Mouse (Mus musculus) bone marrow, adult 2 months (tissue): Measurements from ENCODE around the gene Trpm8. TPM values are rescaled to one million over a fixed set of nuclear protein-coding genes. Genes with fewer than 3 reads are reported as not detected.

Experiments used
- H3K27ac ChIP-seq: fragments of 200-500 bp; 2 replicates; pipeline ENCODE4 v1.5.1; 2012; ENCODE audit warnings: low read depth, mild to moderate bottlenecking, control low read depth, inconsistent platforms, low read length; ENCODE audit not compliant: control insufficient read depth, poor library complexity, insufficient read depth
- H3K4me1 ChIP-seq: fragments of 200-500 bp; 2 replicates; pipeline ENCODE4 v1.6.1; 2011; ENCODE audit warnings: low read length; ENCODE audit not compliant: control insufficient read depth, insufficient read depth
- H3K4me3 ChIP-seq: fragments of 200-500 bp; replicated peaks from 2 replicates; pipeline ENCODE3; 2011; ENCODE audit warnings: mild to moderate bottlenecking, low read depth, low read length, control low read depth; ENCODE audit not compliant: control insufficient read depth
- CTCF ChIP-seq: fragments of 200-500 bp; IDR thresholded peaks from 2 replicates; pipeline ENCODE4 v1.5.1; 2011; ENCODE audit warnings: low read length, control low read depth; ENCODE audit not compliant: control insufficient read depth, insufficient read depth
- POLR2A ChIP-seq: fragments of 200-500 bp; IDR thresholded peaks from 2 replicates; pipeline ENCODE4 v1.6.1; 2011; ENCODE audit warnings: low read depth, mild to moderate bottlenecking, control low read depth, low read length, borderline replicate concordance; ENCODE audit not compliant: control insufficient read depth
- WGBS: fragments of 180-500 bp; shearing (Covaris S2); methylation state at CpG from one replicate; pipeline ENCODE4 v1.1.7; 2018; 5-methylcytosine and 5-hydroxymethylcytosine counted together
- polyA plus RNA-seq: library from polyadenylated mRNA; stranded (reverse); fragments of >200 nt; gene quantifications from 2 replicates; pipeline ENCODE4 v1.2.4, GENCODE M21; 2011; ENCODE audit warnings: low replicate concordance; ENCODE audit not compliant: missing spikeins, insufficient read depth, insufficient read length

The Trpm8 gene
- polyA plus RNA-seq, 1 experiment: not detected

- 61% methylated on average over 4 of the region's 4 CpGs for whole genome bisulfite sequencing
- Histone ChIP-seq H3K4me1 (no peaks in the 10 kb centered on the region), H3K27ac (no peak overlapping the region), H3K4me3 (no peak overlapping the region)
- TF ChIP-seq CTCF (no peak), POLR2A (no peak)
These were observed 36.9 kb upstream of the Trpm8 start for GRCm38 (mm10) chr1:88240579-88240978.

- 0 out of 2 replicates have a peak, but pooled peaks cover 1% of the 10 kb centered on the region for H3K4me1 ChIP-seq
- 62% methylated on average over 5 of the region's 5 CpGs for WGBS
- no peak overlapping the region for H3K4me3 ChIP-seq
- H3K27ac ChIP-seq: no peak overlapping the region
- no peak for TF ChIP-seq POLR2A
- TF ChIP-seq CTCF: no peak
These were observed 33.6 kb upstream of the Trpm8 start for GRCm38 (mm10) chr1:88243861-88244260.

GRCm38 (mm10) chr1:88245881-88246280, 31.6 kb upstream of the Trpm8 start:
- TF ChIP-seq POLR2A: no peak
- no peak for TF ChIP-seq CTCF
- Histone ChIP-seq H3K4me1 (0 out of 2 replicates have a peak, but pooled peaks cover 1% of the 10 kb centered on the region), H3K4me3 (no peak overlapping the region), H3K27ac (no peak overlapping the region)
- WGBS: 74% methylated on average over 6 of the region's 6 CpGs

GRCm38 (mm10) chr1:88246386-88246785, 31.1 kb upstream of the Trpm8 start:
- Histone ChIP-seq H3K4me1 (0 out of 2 replicates have a peak, but pooled peaks cover 1% of the 10 kb centered on the region), H3K27ac (no peak overlapping the region), H3K4me3 (no peak overlapping the region)
- TF ChIP-seq POLR2A: no peak
- TF ChIP-seq CTCF: no peak
- WGBS: 45% methylated on average over 6 of the region's 6 CpGs

GRCm38 (mm10) chr1:88247660-88248059, 29.8 kb upstream of the Trpm8 start:
- Histone ChIP-seq H3K27ac (no peak overlapping the region), H3K4me3 (no peak overlapping the region), H3K4me1 (0 out of 2 replicates have a peak, but pooled peaks cover 1% of the 10 kb centered on the region)
- TF ChIP-seq POLR2A: no peak
- no peak for TF ChIP-seq CTCF
- 51% methylated on average over 2 of the region's 2 CpGs for WGBS

- no peak for TF ChIP-seq CTCF
- TF ChIP-seq POLR2A: no peak
- H3K4me3 ChIP-seq: no peak overlapping the region
- 46% methylated on average over 4 of the region's 4 CpGs for WGBS
- peaks cover 1% of the 10 kb centered on the region; the same call in 1 of the 2 replicates for H3K4me1 ChIP-seq
- H3K27ac ChIP-seq: no peak overlapping the region
These were observed 28.8 kb upstream of the Trpm8 start for GRCm38 (mm10) chr1:88248658-88249057.

GRCm38 (mm10) chr1:88249596-88249995, 27.9 kb upstream of the Trpm8 start:
- Histone ChIP-seq H3K4me3 (no peak overlapping the region), H3K4me1 (peaks cover 1% of the 10 kb centered on the region; the same call in 1 of the 2 replicates), H3K27ac (no peak overlapping the region)
- WGBS: 74% methylated on average over 7 of the region's 7 CpGs
- TF ChIP-seq POLR2A: no peak
- no peak for TF ChIP-seq CTCF

- Histone ChIP-seq H3K4me1 (peaks cover 1% of the 10 kb centered on the region; the same call in 1 of the 2 replicates), H3K4me3 (no peak overlapping the region), H3K27ac (no peak overlapping the region)
- no peak for TF ChIP-seq POLR2A
- no peak for TF ChIP-seq CTCF
- 75% methylated on average over 5 of the region's 5 CpGs for WGBS
These were observed 27.4 kb upstream of the Trpm8 start for GRCm38 (mm10) chr1:88250023-88250422.

- TF ChIP-seq POLR2A (no peak), CTCF (no peak)
- Histone ChIP-seq H3K4me1 (peaks cover 1% of the 10 kb centered on the region; the same call in 1 of the 2 replicates), H3K27ac (no peak overlapping the region), H3K4me3 (no peak overlapping the region)
- WGBS: 52% methylated on average over 8 of the region's 8 CpGs
These were observed 24.4 kb upstream of the Trpm8 start for GRCm38 (mm10) chr1:88253106-88253505.
